Mouse (Mus musculus) midbrain, postnatal 0 days (tissue): ENCODE results near the gene Nup54. TPM values are rescaled to one million over a fixed set of nuclear protein-coding genes. Genes with fewer than 3 reads are reported as not detected.

Experiments used
- ATAC-seq: fragments of 200-750 bp; cut with Nextera tagmentation; 2 replicates; pipeline ENCODE4 v1.8.0; 2017; ENCODE audit warnings: moderate number of reproducible peaks, mild to moderate bottlenecking, moderate TSS enrichment, moderate library complexity; ENCODE audit not compliant: low FRiP score
- DNase-seq: peaks from one replicate; pipeline ENCODE4 v3.0.0-alpha.2; 2015; ENCODE audit warnings: low spot score
- H3K27ac ChIP-seq: fragments of 300-500 bp; sonication (generic); 2 replicates; pipeline ENCODE4 v1.5.1; 2014; ENCODE audit warnings: low read depth, mild to moderate bottlenecking, low read length, mixed read lengths
- H3K27me3 ChIP-seq: fragments of 300-500 bp; sonication (generic); 2 replicates; pipeline ENCODE4 v1.6.1; 2014; ENCODE audit warnings: low read length, control low read depth, mixed read lengths; ENCODE audit not compliant: insufficient read depth
- H3K36me3 ChIP-seq: fragments of 300-500 bp; sonication (generic); 2 replicates; pipeline ENCODE4 v1.6.1; 2014; ENCODE audit warnings: low read length, control low read depth, mixed read lengths; ENCODE audit not compliant: insufficient read depth
- H3K4me1 ChIP-seq: fragments of 300-500 bp; sonication (generic); 2 replicates; pipeline ENCODE4 v1.6.1; 2014; ENCODE audit warnings: mild to moderate bottlenecking, control low read depth, antibody characterized with exemption, low read length, mixed read lengths; ENCODE audit not compliant: insufficient read depth
- H3K4me2 ChIP-seq: fragments of 300-500 bp; sonication (generic); 2 replicates; pipeline ENCODE4 v1.6.1; 2014; ENCODE audit warnings: low read depth, mild to moderate bottlenecking, low read length, mixed read lengths; ENCODE audit not compliant: poor library complexity, severe bottlenecking
- H3K4me3 ChIP-seq: fragments of 300-500 bp; sonication (generic); 2 replicates; pipeline ENCODE4 v1.5.1; 2014; ENCODE audit warnings: low read depth, mild to moderate bottlenecking, low read length, moderate library complexity
- H3K9ac ChIP-seq: fragments of 300-500 bp; sonication (generic); replicated peaks from 2 replicates; pipeline ENCODE4 v1.6.1; 2014; ENCODE audit warnings: mild to moderate bottlenecking, low read length, moderate library complexity, mixed read lengths; ENCODE audit not compliant: poor library complexity, severe bottlenecking
- H3K9me3 ChIP-seq: fragments of 300-500 bp; sonication (generic); 2 replicates; pipeline ENCODE4 v1.6.1; 2016; ENCODE audit warnings: low read length, control low read depth
- CTCF ChIP-seq: IDR thresholded peaks from 2 replicates; pipeline ENCODE4 v1.5.1; 2016; ENCODE audit warnings: antibody characterized with exemption, mild to moderate bottlenecking
- WGBS: fragments of 180-500 bp; shearing (Covaris S2); extraction: QIAGEN DNeasy Blood & Tissue Kit; methylation state at CpG from one replicate; pipeline ENCODE4 v1.1.7; 2014; 5-methylcytosine and 5-hydroxymethylcytosine counted together
- polyA plus RNA-seq: library from polyadenylated mRNA; unstranded; fragments of >200 nt; fragmentation: Nextera tagmentation; extraction: Ambion mirVana; gene quantifications from 2 replicates; pipeline ENCODE4 v1.2.1, GENCODE M21; 2015
- total RNA-seq: library from RNA; depleted of rRNA; stranded (reverse); fragments of >200 nt; gene quantifications from 2 replicates; pipeline ENCODE4 v1.2.3, GENCODE M21; 2014

Gene Nup54
- total and polyA plus RNA-seq, 2 experiments from 2014 or later, result 52.6 to 91.8 TPM

- H3K9ac ChIP-seq, result no peak overlapping the region
- H3K4me2 ChIP-seq, result no peak overlapping the region
- DNase-seq (peak; percentile 11), ATAC-seq (no peak)
- no peaks in the 10 kb centered on the region for H3K9me3 ChIP-seq
- no peak overlapping the region for H3K27ac ChIP-seq
- H3K36me3 ChIP-seq, result no peaks in the 10 kb centered on the region
- no peak overlapping the region for H3K4me3 ChIP-seq
- no peak for TF ChIP-seq CTCF
- H3K4me1 ChIP-seq, result no peaks in the 10 kb centered on the region
- H3K27me3 ChIP-seq, result no peaks in the 10 kb centered on the region
- WGBS, result 63% methylated on average over 9 of the region's 9 CpGs
These were observed 32.2 kb downstream of the Nup54 start for GRCm38 (mm10) chr5:92402816-92403215.

- Histone ChIP-seq H3K9me3 (no peaks in the 10 kb centered on the region), H3K36me3 (no peaks in the 10 kb centered on the region), H3K27me3 (peaks cover 4% of the 10 kb centered on the region; the same call in 1 of the 2 replicates), H3K4me2 (no peak overlapping the region), H3K4me3 (no peak overlapping the region), H3K27ac (no peak overlapping the region), H3K9ac (no peak overlapping the region), H3K4me1 (no peaks in the 10 kb centered on the region)
- ATAC-seq (peak; percentile 77), DNase-seq (peak; percentile 80)
- peak; percentile 77 for TF ChIP-seq CTCF
- 23% methylated on average over 5 of the region's 5 CpGs for WGBS
These were observed 36.9 kb downstream of the Nup54 start for GRCm38 (mm10) chr5:92398153-92398552.

GRCm38 (mm10) chr5:92396476-92396875, 38.5 kb downstream of the Nup54 start:
- H3K9ac ChIP-seq, result no peak overlapping the region
- ATAC-seq (no peak), DNase-seq (no peak)
- H3K4me2 ChIP-seq, result no peak overlapping the region
- H3K27me3 ChIP-seq, result peaks cover 4% of the 10 kb centered on the region; the same call in 1 of the 2 replicates
- no peak overlapping the region for H3K27ac ChIP-seq
- H3K9me3 ChIP-seq, result no peaks in the 10 kb centered on the region
- H3K36me3 ChIP-seq, result no peaks in the 10 kb centered on the region
- no peaks in the 10 kb centered on the region for H3K4me1 ChIP-seq
- no peak overlapping the region for H3K4me3 ChIP-seq
- WGBS, result 91% methylated on average over 6 of the region's 6 CpGs
- no peak for TF ChIP-seq CTCF

GRCm38 (mm10) chr5:92395764-92396163, 39.3 kb downstream of the Nup54 start:
- H3K9ac ChIP-seq, result no peak overlapping the region
- H3K4me1 ChIP-seq, result no peaks in the 10 kb centered on the region
- H3K4me3 ChIP-seq, result no peak overlapping the region
- H3K27me3 ChIP-seq, result peaks cover 4% of the 10 kb centered on the region; the same call in 1 of the 2 replicates
- no peak for TF ChIP-seq CTCF
- H3K27ac ChIP-seq, result no peak overlapping the region
- H3K4me2 ChIP-seq, result no peak overlapping the region
- no peaks in the 10 kb centered on the region for H3K36me3 ChIP-seq
- WGBS, result 89% methylated on average over 3 of the region's 3 CpGs
- no peak for DNase-seq
- H3K9me3 ChIP-seq, result no peaks in the 10 kb centered on the region
- ATAC-seq, result no peak

GRCm38 (mm10) chr5:92393863-92394262, 41.2 kb downstream of the Nup54 start:
- no peak for TF ChIP-seq CTCF
- no peaks in the 10 kb centered on the region for H3K9me3 ChIP-seq
- H3K4me1 ChIP-seq, result no peaks in the 10 kb centered on the region
- peaks cover 7% of the 10 kb centered on the region; the same call in 1 of the 2 replicates for H3K27me3 ChIP-seq
- 72% methylated on average over 10 of the region's 10 CpGs for WGBS
- H3K4me3 ChIP-seq, result no peak overlapping the region
- no peak for DNase-seq
- no peak overlapping the region for H3K9ac ChIP-seq
- H3K36me3 ChIP-seq, result no peaks in the 10 kb centered on the region
- no peak overlapping the region for H3K27ac ChIP-seq
- ATAC-seq, result no peak
- H3K4me2 ChIP-seq, result no peak overlapping the region

- H3K9me3 ChIP-seq, result no peaks in the 10 kb centered on the region
- H3K4me2 ChIP-seq, result peak overlapping the region; percentile 29
- H3K27me3 ChIP-seq, result peaks cover 7% of the 10 kb centered on the region; the same call in 1 of the 2 replicates
- DNase-seq, result no peak
- ATAC-seq, result no peak
- WGBS, result 49% methylated on average over 18 of the region's 18 CpGs
- TF ChIP-seq CTCF, result no peak
- H3K36me3 ChIP-seq, result no peaks in the 10 kb centered on the region
- no peak overlapping the region for H3K9ac ChIP-seq
- no peak overlapping the region for H3K27ac ChIP-seq
- no peaks in the 10 kb centered on the region for H3K4me1 ChIP-seq
- peak overlapping the region; percentile 8; the same call in 1 of the 2 replicates for H3K4me3 ChIP-seq
These were observed 42.5 kb downstream of the Nup54 start for GRCm38 (mm10) chr5:92392542-92392941.
